Mouse (Mus musculus) stomach, embryonic 14.5 days (tissue): Measurements from ENCODE around the gene Grtp1. TPM values are rescaled to one million over a fixed set of nuclear protein-coding genes. Genes with fewer than 3 reads are reported as not detected.
"Not testable (repeated sequence)": the region's sequence is repeated elsewhere in the genome, so short reads cannot be mapped to it uniquely, and the experiment has no call there.

Source experiments
- ATAC-seq: fragments of 200-750 bp; cut with Nextera tagmentation; 2 replicates; pipeline ENCODE4 v1.8.0; 2017; ENCODE audit warnings: low read depth, moderate TSS enrichment; ENCODE audit not compliant: insufficient number of reproducible peaks, insufficient read depth, low FRiP score
- H3K27ac ChIP-seq: fragments of 300-500 bp; sonication (generic); 2 replicates; pipeline ENCODE4 v1.5.1; 2014; ENCODE audit warnings: mild to moderate bottlenecking, low read length, moderate library complexity, mixed read lengths
- H3K27me3 ChIP-seq: fragments of 300-500 bp; sonication (generic); 2 replicates; pipeline ENCODE4 v1.6.1; 2014; ENCODE audit warnings: low read length, control low read depth, mixed read lengths; ENCODE audit not compliant: control insufficient read depth, insufficient read depth
- H3K36me3 ChIP-seq: fragments of 300-500 bp; sonication (generic); 2 replicates; pipeline ENCODE4 v1.6.1; 2014; ENCODE audit warnings: mild to moderate bottlenecking, control low read depth, low read length, moderate library complexity, mixed read lengths; ENCODE audit not compliant: control insufficient read depth, insufficient read depth
- H3K4me1 ChIP-seq: fragments of 300-500 bp; sonication (generic); 2 replicates; pipeline ENCODE4 v1.6.1; 2014; ENCODE audit warnings: low read length, control low read depth, mixed read lengths; ENCODE audit not compliant: control insufficient read depth, insufficient read depth
- H3K4me2 ChIP-seq: fragments of 300-500 bp; sonication (generic); replicated peaks from 2 replicates; pipeline ENCODE4 v1.6.1; 2014; ENCODE audit warnings: low read depth, low read length, control low read depth
- H3K4me3 ChIP-seq: fragments of 300-500 bp; sonication (generic); 2 replicates; pipeline ENCODE4 v1.5.1; 2014; ENCODE audit warnings: low read depth, low read length, control low read depth
- H3K9ac ChIP-seq: fragments of 300-500 bp; sonication (generic); replicated peaks from 2 replicates; pipeline ENCODE4 v1.6.1; 2014; ENCODE audit warnings: low read depth, mild to moderate bottlenecking, control low read depth, low read length, moderate library complexity, mixed read lengths
- H3K9me3 ChIP-seq: fragments of 300-500 bp; sonication (generic); 2 replicates; pipeline ENCODE4 v1.6.1; 2016; ENCODE audit warnings: low read depth, low read length, control low read depth; ENCODE audit not compliant: control insufficient read depth
- WGBS: fragments of 180-500 bp; shearing (Covaris S2); extraction: QIAGEN DNeasy Blood & Tissue Kit; methylation state at CpG from one replicate; pipeline ENCODE4 v1.1.7; 2014; 5-methylcytosine and 5-hydroxymethylcytosine counted together
- microRNA counts: library from miRNA; unstranded; fragments of <30 nt; microRNA quantifications from one replicate; lab custom pipeline; 2016
- microRNA-seq: library from miRNA; unstranded; fragments of <30 nt; microRNA quantifications from one replicate; pipeline ENCODE4, GENCODE M21; 2016
- polyA plus RNA-seq: library from polyadenylated mRNA; unstranded; fragments of >200 nt; fragmentation: Nextera tagmentation; extraction: Ambion mirVana; gene quantifications from 2 replicates; pipeline ENCODE4 v1.2.1, GENCODE M21; 2014

Grtp1 gene
- polyA plus RNA-seq, 1 experiment from 2014 or later: 27.6 TPM

DNA sequence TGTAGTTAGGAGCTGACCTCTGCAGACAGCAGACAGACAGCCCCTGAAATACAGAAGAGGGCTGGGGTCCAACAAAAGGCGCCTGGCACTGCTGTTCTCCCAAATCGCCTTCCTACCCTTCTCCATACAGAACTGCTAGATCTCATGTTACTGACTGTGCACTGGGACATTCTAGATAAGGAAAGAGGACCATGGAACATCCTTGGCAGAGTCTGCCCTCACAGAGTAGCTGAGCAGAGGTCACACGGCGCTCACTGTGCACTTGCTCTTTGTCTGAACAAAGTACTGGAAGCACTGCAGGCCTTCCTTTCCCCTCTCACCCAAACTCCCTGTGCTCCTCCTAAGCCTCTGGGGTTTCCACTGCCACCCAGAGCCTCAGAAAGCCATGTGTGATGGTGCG, 58.7 kb downstream of the Grtp1 start:
- H3K27me3 ChIP-seq: no peaks in the 10 kb centered on the region
- no peak overlapping the region for H3K4me2 ChIP-seq
- no peaks in the 10 kb centered on the region for H3K4me1 ChIP-seq
- H3K4me3 ChIP-seq: no peak overlapping the region
- H3K36me3 ChIP-seq: peaks cover 91% of the 10 kb centered on the region
- no peak overlapping the region for H3K27ac ChIP-seq
- H3K9me3 ChIP-seq: no peaks in the 10 kb centered on the region
- no peak for ATAC-seq
- no peak overlapping the region for H3K9ac ChIP-seq
- 96% methylated on average over 5 of the region's 5 CpGs for WGBS

DNA sequence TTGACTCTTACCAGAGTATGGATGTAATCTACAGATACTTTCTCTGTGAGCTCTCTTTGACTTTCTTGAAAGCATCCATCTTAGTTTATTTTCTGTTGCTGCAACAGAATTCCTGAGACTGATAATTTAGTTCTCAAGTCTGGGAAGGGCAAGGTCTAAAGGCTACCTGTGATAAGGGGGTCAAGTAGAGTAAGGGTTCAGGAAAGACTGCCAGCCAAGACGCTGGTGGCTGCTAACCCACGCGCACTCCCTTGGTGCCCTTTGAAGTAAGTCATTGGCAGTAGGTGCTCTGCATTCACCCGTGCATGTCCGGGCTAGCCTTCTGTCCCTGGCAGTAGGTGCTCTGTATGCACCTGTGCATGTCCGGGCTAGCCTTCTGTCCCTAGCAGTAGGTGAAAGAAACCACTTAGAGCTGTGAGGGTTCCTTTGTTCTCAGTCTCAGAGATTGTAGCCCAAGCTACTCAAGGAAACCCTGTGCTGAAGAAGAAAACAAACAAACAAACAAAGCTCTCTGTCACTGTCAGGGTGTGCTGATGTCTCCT, 60.7 kb downstream of the Grtp1 start:
- peaks cover 91% of the 10 kb centered on the region for H3K36me3 ChIP-seq
- no peak for ATAC-seq
- 94% methylated on average over 6 of the region's 6 CpGs for WGBS

DNA sequence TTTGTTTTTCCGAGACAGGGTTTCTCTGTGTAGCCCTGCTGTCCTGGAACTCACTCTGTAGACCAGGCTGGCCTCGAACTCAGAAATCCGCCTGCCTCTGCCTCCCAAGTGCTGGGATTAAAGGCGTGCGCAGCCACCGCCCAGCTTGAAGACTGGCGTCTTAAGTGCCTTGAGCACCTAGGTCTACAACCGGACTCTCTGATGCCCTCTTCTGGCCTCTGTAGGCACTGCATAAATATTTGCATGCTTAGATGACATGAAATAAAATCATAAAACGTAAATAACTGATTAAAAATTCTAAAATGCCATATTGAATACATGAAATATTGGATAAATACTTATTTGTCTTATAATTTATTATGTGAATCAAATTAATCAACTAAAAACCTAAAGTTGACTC, 68.2 kb downstream of the Grtp1 start:
- not testable (repeated sequence) for H3K27ac ChIP-seq, H3K9me3 ChIP-seq, H3K27me3 ChIP-seq, ATAC-seq, H3K9ac ChIP-seq, H3K4me2 ChIP-seq, H3K4me3 ChIP-seq, H3K4me1 ChIP-seq
- WGBS: 71% methylated on average over 9 of the region's 9 CpGs
- peaks cover 75% of the 10 kb centered on the region for H3K36me3 ChIP-seq

More for the DNA sequence above, 60.7 kb downstream of the Grtp1 start:
- Histone ChIP-seq H3K4me3 (no peak overlapping the region), H3K9me3 (no peaks in the 10 kb centered on the region), H3K4me1 (no peaks in the 10 kb centered on the region), H3K27me3 (no peaks in the 10 kb centered on the region), H3K9ac (no peak overlapping the region), H3K4me2 (no peak overlapping the region), H3K27ac (no peak overlapping the region)

GRCm38 (mm10) chr8:13124897-13125296, 75.5 kb downstream of the Grtp1 start:
- Histone ChIP-seq H3K27ac (no peak overlapping the region), H3K9ac (no peak overlapping the region), H3K27me3 (no peaks in the 10 kb centered on the region), H3K36me3 (peaks cover 70% of the 10 kb centered on the region), H3K4me1 (no peaks in the 10 kb centered on the region), H3K9me3 (no peaks in the 10 kb centered on the region), H3K4me2 (no peak overlapping the region), H3K4me3 (no peak overlapping the region)
- WGBS: 90% methylated on average over 8 of the region's 8 CpGs
- no peak for ATAC-seq

- Histone ChIP-seq H3K4me1 (no peaks in the 10 kb centered on the region), H3K36me3 (peaks cover 57% of the 10 kb centered on the region), H3K4me2 (no peak overlapping the region), H3K27ac (no peak overlapping the region), H3K27me3 (no peaks in the 10 kb centered on the region), H3K9ac (no peak overlapping the region), H3K9me3 (no peaks in the 10 kb centered on the region), H3K4me3 (no peak overlapping the region)
- ATAC-seq: no peak
- 89% methylated on average over 7 of the region's 7 CpGs for WGBS
These were observed 77.5 kb downstream of the Grtp1 start for GRCm38 (mm10) chr8:13122887-13123421.

MicroRNAs within 50 kb of the gene (microRNA counts, 519-probe panel; counts per million panel counts)
- not detected for microRNA mmu-miR-1968 (lab: Ali Mortazavi, UCI)

Small RNAs within 50 kb of the gene (microRNA-seq; reads per million reads assigned to microRNA genes)
- gene Mir1968: 13.3 reads per million, percentile 23 among the genes with 10 or more reads in this experiment
- not detected for gene Mir7065

Other genes starting within 250 kb of the Grtp1 start
- not detected in 2 replicates for gene F7, start 174.6 kb downstream of the Grtp1 start, polyA plus RNA-seq
- 0.88 and 1.4 TPM in 2 replicates for gene F10, start 163.3 kb downstream of the Grtp1 start, polyA plus RNA-seq
- gene Proz, start 139.7 kb downstream of the Grtp1 start, polyA plus RNA-seq: 0.31 and 0.45 TPM in 2 replicates
- 36.1 and 37.8 TPM in 2 replicates for gene Pcid2, start 95.2 kb downstream of the Grtp1 start, polyA plus RNA-seq
- gene Cul4a, start 95.0 kb downstream of the Grtp1 start, polyA plus RNA-seq: 93.9 and 101 TPM in 2 replicates
- gene Lamp1, start 41.5 kb downstream of the Grtp1 start, polyA plus RNA-seq: 272 and 298 TPM in 2 replicates
- gene Adprhl1, start 53.5 kb upstream of the Grtp1 start, polyA plus RNA-seq: not detected in 2 replicates
- 20.6 and 23.6 TPM in 2 replicates for gene Dcun1d2, start 87.5 kb upstream of the Grtp1 start, polyA plus RNA-seq
- 45.5 and 46.3 TPM in 2 replicates for gene Tmco3, start 87.6 kb upstream of the Grtp1 start, polyA plus RNA-seq
- 153 and 185 TPM in 2 replicates for gene Tfdp1, start 138.1 kb upstream of the Grtp1 start, polyA plus RNA-seq
- 16.0 and 16.7 TPM in 2 replicates for gene Atp4b, start 196.2 kb upstream of the Grtp1 start, polyA plus RNA-seq
- gene Grk1, start 204.5 kb upstream of the Grtp1 start, polyA plus RNA-seq: not detected in 2 replicates
- 2.3 and 2.6 TPM in 2 replicates for gene Tmem255b, start 234.6 kb upstream of the Grtp1 start, polyA plus RNA-seq